Mouse (Mus musculus): ENCODE results near the gene Col5a2.

DNA sequence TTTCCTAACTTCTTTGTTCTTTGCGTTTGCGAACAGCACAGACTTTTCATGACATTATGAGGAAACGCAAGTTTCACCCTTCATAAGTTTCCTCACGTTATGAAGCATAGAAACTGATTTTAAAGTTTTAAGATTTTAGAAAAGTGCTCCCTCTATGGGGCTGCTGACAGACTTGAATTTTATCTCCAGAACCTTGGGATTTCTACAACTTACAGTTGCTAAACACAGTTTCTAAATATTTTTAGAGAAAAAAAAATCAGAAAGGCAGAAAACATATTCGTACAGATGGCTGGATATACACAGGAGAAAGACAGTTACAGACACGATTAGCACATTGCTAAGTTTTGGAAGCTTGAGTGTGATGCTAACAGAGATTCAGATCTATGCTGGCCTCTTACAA, 1.6 kb downstream of the Col5a2 start:
- no peak for TF ChIP-seq CTCF (IDR thresholded peaks at IDR 0.05; ENCODE audit: control insufficient read depth, insufficient read depth, insufficient replicate concordance, low read depth, low read length)
- TF ChIP-seq POLR2A (IDR thresholded peaks at IDR 0.05; ENCODE audit: control insufficient read depth, low read depth, low read length) = no peak

Measured in testis, adult 2 months (tissue).